Mouse (Mus musculus) right cerebral cortex, postnatal 25 days (tissue): ENCODE results near the gene Nfam1.

Experiments used
- DNase-seq: peaks from one replicate; pipeline ENCODE4 v3.0.0; 2022

Nfam1 gene

DNA sequence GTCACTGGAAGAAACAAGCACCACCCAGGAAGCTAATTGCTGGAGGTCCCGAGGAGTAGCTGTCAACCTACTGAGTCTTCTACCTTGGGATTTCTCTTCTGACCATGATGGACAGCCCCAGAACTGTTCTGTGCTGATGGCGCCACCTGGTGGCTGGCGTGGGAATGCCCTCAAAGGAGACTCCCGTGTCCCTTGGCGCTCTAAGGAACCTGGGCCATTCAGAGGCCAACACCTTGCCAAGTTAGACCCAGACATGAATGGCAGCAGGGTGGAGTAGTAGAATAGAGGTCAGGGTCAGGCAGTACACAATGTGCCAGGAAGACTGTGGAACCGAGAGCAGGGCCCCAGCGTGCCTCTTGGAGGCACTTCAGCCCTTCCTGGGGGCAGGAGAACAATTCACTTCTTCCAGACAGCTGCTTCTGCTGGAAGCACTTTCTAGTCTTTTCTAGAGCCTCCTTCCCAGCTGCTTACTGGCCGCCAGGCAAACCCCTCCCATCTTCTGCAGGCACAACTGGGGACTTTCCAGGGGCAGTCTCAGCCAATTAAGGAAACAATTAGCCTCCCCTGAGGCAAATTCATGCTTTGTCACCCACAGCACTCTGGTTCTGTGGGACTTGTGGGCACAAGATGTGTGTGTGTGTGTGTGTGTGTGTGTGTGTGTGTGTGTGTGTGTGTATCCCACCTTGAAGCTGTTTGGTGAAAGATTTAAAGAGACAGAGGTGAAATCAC is 4.8 kb upstream of the Nfam1 start:
- DNase-seq = peak; percentile 83

DNA sequence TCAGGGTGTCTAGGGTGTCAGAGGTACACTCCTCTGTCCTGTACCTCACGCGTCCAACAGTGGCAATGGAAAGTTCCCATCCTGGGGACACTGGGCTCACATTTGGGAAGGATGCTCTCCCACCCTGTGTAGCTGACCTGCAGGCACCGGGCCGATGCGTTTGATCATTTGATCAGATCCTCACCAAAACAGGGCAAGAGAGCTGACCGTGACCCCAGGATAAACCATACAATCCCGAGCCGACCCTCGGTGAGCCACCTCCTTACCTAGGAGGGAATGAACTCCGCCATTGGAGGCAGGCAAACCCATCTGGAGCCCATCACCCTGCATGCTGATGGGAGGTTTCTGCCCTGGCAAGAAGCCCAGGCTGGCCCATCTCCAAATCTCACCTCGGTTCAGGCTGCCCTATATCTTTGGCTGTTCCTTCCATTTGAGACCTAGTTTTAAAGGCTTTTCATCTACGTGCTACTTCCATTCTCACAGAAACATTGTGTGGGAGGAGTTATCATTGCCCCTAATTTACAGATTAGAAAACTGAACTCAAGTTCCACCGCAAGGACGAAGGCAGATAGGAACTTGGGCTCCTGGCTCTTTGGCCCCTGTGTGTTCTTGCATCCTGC is 3.9 kb upstream of the Nfam1 start:
- no peak for DNase-seq

DNA sequence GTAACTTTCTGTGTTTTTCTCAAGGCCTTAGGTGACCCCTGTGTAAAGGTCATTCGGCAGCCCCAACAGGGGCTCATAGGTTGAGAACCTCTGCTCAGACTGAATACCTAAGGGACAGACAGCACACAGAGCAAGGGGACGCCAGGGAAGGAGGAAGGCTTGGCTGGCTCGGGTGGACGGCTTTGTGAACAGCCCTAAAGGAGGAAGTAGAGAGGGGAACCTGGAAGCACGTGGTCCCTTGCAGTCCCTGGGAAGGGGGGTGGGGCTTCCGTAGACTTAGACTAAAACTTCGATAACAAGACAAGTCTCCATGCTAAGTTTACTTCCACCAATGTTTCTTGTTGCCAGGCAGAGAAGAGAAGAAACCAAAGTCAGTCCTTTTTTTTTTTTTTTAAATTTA is 3.0 kb upstream of the Nfam1 start:
- no peak for DNase-seq

DNA sequence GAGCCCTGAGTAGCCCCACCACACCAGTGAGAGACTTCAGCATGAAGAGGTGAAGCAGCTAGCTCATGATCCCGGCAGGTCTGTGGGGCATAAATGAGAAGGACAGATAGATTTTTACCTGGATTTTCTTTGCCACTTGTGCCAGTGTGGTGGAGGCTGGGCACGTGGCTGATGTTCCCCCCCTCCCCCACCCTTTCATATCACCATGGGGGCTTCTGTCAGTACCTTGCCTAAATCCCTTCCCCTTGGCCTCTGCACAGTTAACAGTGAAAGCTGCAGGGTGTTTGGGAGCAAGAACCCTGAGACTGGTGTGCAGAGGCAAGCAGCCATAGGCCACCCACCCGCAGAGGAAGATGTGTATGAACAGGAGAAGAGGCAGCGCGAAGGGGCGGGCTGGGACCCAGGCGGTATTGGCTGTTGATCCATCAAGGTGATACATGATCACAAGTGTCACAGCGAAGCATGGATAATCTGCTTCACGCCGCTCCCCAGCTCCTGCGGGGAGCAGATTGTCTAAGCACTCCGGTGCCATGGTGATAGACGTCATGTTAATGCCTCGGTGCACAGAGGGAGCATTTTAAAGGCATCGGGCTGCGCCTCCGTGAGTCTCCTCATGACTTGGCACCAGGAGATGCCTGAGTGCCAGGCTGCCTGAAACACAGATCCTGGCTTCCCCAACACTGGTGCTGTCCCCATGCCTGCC is 1.3 kb upstream of the Nfam1 start:
- DNase-seq = peak; percentile 66

DNA sequence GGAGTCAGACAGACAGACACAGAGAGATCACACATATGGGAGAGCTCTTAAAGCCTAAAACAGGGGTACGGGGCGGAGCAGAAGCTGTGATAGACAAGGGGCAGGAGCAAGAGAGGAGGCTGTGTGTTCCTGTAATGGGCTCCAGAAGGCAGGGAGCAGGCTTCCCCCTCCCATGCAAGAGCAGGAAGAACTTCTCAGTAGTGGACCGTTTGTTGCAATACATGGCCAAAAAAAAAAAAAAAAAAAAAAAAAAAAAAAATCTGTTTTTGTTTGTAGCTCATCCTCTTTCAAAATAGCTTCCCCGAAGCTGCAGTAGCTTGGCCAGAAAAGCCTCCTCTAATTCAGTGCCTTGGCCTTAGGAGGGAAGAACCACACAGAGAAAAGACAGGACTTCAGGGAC is 2.2 kb downstream of the Nfam1 start:
- no peak for DNase-seq

DNA sequence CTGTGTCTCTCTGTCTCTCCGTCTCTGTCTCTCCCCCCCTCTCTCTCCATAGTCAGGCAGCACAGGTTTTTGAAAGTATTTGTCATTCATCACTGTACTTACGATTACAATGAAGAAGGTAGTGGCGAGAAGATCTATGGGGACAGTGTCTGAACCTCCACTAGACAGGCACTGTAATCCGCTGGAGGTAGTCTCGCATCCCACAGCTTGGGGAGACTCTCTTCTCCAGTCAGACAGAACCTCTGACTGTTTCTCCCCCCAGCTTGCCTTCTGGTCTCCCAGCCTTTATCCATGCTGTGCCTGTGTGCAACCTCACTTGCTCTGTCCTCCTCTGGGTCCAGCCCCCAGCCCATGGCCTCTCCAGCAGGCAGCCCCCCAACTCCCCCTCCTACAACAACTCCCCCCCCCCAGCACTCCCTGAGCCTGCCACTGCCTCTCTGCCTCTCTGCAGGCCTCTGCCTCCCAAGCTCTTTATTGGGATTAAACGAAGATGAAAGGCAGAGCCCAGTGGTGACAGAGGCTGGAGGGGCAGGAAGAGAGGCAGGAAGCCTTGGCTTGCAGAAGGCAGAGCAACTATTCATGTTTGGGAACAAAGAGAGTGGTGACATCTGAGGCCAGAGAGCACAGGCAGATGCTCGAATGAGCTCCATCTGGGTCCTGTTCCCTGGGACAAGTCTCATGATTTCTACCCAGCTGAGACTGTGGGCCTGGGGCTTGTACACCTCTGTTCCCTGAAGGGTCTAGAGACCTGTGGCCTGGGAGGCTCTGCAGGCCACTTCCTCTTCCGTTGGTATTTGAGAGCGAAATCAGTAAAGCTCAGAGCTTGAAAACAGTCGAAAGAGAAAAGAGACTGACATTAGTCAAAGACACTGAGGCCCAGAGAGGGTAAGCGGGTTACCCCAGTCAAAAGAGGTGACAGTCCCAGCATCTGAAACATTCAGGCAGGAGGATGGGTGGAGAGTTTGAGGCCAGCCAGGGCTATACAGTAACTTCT is 3.1 kb downstream of the Nfam1 start:
- no peak for DNase-seq

DNA sequence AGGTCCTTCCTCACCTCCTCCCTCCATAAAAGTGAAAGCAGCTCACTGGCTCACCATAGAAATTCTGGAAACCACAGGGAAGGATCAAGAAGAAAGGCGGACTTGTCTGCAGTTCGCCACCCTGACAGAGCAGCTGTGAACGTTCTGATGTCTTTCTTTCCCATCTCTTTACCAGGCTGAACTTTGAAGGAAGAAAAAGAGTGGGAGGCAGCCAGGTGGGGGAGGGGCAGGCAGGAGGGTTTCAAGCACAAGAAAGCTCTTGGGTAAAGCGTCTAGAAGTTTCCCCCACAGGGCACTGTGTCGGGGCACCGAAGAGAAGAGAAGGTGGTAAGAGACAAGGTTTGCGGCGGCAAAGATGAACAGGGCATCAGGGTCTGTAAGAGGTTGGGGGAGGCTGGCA is 7.0 kb downstream of the Nfam1 start:
- DNase-seq = no peak

DNA sequence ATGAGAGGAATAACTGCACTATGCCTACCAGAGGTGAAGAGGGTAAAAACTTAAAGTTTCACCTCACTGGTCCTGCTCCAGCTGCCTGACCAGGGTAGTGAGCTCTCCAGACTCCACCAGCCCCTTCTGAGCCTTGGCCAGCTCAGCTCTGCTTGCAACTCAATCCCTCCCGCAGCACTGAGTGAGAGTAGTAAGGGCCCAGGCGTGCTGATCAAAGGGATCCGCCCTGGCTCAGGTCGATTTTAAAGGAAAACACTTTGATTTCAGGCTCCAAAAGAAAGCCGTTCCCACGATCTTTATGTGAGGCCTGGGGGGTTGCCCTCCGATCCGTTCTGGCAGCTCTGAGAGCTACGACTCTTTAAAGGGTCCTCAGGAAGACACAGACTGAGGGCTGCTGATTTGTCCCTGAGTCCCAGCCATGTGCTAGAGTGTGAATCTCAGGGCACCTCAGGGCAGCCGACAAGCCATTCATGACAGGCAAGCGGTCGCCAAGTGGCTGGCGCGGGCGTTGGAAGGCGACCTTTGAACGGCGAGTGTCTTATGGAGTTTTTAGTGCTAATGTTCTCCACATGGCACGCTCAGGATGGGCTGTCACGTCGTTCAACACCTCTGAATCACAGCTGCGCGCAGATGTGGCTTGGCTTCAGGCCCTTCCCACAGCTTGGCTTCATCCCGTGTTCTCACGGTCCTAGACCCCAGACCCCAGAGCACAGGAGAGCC is 7.9 kb downstream of the Nfam1 start:
- DNase-seq = no peak

DNA sequence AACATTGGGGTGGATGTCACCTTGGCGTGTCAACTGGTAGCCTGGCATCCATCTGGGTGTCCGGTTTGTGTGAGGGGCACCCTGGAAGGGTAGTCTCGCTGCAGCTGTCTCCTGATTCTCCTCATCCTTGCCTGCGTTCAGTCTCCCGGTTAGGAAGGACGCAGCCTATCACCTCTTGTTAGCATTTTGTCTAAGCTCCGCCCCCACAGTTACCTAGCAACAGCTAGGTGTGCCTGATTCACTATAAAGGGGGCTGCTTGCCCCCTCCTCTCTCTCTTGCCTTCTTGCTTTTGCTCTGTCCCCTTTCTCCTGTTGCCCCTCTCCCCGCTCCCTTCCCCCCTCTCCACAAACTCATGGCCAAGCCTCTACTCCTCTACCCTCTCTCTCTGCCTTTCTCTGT is 10.2 kb downstream of the Nfam1 start:
- DNase-seq = no peak

DNA sequence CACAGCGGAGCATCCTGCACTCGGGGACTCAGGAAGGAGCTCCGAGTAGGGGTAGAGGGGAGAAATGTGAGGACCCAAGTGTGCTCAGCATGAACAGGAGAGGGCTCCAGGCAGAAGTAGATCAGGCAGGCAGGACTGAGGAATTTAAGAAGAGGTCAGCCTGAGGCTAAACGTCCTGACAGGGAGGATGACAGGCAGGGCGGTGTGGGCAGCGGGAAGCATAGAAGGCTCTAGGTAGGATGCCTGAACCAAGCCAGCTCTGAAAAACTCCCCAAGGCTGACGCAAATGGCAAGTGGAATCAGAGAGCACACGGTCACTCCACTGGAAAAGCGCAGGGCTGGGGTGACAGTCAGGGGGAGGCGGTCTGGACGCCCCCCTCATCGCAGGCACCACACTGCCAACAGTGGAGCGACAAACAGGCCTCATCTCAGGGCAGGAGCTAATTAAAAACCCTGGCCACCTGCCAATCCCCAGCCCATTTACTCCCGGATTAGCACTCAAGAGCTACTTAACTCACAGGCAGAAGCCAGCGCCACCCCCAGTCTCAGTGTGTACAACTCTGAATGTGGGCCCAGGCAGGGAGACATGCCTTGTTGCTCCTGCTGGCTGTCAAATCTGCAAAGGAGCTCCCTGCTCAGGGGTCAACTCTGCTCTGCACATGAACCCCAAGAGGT is 22.0 kb downstream of the Nfam1 start:
- DNase-seq = peak; percentile 64

DNA sequence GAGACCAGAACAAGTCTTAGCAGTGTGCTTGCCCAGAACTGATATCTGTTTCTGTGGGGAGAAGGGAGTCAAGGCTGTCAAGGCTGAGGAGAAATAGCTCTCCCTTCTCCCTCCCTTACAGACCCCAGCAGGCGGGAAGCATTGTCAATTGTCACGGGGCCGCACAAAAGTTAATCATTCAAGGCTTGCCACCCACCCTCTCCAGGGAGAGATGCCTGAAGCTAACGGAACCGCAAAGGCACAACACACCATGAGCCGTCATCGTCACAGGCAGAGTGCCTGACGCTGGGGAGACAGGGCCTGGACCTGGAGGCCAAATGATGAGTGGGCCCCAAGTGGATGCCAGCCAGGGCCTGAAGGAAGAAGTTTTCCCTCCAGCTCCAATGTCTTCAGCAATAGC is 22.7 kb downstream of the Nfam1 start:
- DNase-seq = no peak

DNA sequence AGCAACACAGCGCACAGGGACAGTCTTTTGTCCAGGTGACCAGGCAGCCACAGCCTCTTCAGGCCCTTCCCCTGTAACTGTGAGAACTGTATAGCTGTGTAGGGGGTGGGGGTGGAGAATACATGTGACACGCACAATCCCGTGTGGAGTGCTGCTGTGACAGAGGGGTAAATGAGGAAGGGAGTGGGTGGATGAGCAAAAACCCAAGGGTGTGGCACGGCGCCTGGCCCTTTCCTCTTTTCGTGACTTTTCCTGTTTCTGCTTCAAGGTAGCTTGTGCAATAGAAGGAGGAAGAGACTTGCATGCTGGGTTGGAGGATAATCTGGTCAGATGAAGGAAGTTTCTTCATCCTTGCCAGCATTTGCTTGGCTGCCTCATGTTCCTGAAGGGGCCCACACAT is 23.6 kb downstream of the Nfam1 start:
- DNase-seq = no peak

DNA sequence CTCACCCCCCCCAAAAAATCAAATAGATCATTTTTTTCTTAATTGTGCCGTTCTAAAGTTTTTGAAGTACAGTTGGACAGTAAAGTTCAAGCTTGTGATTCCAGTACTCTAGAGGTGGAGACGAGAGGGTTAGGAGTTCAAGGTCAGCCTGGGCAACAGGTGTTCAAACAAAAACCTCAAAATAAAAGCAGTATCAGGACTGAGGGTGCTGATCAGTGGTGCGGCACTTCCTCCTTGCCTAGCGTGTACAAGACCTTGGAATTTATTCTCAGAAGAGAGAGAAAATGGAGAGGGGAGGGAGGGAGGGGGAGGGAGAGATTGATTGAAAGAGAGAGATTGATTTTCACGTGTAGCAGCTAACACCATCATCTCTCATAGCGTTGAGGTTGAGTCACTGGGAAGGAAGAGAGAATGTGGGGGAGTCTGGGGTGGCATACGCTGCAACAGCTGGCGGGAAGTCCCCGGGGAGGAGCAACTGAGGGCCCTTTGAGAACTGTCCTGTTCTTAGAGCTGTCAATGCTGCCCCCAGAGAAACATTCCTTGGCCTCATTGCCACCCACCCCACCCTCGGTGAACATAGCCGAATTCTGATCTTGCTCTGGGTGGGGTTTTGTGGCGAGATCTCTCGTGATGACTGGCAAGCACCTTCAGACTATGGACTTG is 24.2 kb downstream of the Nfam1 start:
- DNase-seq = no peak

DNA sequence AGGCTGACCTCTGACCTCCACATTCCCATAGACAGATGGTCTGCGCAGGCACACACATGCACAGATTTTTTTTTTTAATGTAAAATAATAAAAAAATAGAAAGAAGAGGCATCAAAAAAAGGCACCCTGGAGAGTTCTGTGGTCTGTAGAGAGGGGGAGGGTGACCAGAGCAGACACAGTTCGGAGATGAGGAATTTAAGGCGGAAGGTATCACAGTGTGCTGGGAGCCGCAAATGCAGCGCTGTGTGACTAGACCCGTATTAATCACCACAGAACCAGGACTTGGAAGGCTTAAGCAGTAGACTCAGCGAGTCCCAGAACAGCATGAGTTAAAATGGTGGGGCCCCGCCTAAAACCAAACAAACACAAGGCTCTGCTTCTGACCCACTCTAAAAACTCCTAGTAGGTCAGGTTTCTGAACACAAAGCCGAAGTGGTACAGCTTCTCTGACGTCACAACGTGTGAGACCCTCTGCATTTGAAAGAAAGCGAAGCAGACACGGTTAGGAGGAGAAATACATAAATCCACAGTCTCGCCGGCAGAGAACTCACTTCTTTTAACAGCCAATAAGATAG is 25.7 kb downstream of the Nfam1 start:
- DNase-seq = no peak

DNA sequence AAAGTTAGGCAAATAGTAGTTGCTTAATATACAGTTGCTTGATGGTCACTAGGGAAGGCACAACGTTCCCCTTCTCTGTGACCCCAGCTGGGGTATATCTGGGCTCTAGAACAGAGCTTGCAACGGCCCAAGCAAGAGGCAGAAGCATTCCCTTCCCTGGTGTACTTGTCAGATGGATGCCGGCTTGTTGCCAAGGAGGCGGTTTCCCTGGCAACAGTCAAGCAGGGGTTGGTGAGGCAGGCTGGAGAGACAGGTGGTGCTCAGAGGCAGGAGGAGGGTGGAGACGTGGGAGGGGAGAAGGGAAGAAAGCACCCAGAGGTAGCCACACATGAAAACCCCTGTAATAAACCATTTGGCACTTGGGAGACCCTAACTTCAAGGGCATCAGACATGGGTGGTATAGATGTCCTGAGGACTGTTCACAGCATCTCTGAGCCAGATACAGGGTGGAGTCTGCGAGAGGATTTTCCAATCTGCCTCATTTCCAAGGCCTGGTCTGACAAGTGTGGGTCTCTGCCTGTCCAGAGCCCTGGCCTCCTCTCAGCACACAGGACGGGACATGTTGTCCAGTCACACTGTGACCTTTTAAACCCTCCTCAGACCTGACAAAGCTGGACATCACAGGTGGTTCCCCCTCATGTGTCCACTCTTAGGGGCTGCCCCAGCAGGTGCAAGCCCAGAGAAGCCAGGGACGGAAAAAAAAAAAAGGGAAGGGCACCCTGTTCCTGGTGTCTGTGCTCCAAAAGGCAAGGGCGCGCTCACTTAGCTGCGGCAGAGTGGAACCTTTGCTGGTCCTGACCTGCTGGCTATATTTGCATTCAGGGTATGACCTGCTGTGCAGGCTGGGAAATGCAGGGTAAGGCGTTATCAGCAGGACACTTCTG is 30.2 kb downstream of the Nfam1 start:
- DNase-seq = peak; percentile 92

DNA sequence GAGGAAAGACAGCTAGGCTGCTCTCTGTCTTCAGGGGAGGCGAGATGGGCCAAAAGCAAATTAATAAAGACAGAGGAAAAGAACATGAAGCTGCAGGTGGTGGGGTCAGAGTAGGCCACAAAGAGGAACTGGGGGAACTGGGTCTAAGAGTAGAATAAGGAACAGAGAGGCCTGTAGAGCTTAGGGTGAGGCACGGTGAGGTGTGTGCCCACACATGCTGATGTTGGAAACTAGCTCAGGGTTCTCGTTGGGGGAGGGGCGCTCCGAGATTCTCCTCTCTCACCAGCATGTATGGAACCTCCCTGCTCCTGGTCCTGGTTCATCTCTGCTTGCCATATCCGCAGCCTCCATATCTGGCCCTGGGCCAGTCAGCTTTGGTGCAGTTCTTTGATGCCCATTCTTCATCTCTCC is 34.3 kb downstream of the Nfam1 start:
- DNase-seq = no peak

DNA sequence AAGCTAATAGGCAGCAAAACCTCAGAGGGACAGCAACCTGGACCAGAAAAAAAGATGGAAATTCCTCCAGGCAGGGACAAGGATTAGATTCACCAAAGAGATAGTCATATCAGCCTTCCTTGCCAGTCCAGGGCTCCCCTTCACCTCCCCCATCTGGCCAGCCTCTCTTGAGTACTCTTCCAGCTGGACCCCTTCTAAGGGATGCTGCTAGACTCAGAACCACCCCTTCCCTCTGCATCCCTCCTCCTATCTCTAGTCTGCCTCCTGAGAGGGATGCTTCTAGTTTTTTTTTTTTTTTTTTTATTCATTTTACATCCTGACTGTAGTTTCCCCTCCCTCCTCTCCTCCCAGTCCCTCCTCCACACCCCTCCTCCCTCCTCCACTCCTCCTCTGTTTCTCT is 36.7 kb downstream of the Nfam1 start:
- no peak for DNase-seq

DNA sequence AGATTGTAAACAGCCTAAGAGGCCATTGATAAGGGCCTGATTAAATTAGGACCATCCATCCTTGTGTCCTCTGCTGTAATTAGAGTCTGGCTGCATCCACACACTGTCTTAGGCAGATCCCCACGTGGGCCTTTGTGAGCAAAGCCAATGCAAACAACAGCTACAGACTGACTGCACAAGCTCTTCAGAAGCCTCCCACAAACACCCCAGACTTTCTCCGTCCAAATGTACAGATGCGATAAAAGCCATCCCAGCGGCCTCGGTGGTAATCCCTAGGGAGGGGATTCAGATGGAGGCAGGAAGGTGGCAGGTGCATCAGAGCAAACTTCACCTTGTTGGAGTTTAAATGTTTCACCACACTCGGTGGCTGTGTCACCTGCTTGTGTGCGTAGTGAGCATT is 37.9 kb downstream of the Nfam1 start:
- DNase-seq = no peak

DNA sequence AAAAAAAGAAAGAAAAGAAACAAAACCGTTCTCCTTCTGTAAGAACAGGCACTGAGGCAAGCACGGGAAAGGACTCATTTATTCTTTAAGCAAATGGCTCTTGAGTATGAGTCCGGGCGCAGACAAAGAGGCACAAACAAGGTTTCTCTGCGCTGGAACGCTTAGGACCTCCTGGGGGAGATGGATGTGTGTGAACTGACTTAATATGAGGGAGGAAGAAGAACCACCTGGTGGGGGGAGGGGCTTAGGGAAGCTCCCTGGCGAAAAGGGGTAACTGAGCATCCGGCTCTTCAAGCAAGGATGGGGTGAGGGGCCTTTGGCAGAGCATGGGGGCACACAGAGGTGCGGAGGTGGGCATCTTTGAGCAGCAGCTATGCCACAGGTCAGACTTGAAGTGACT is 40.2 kb downstream of the Nfam1 start:
- DNase-seq = no peak
